Mouse (Mus musculus): ENCODE results near the gene Plcxd2.

Gene Plcxd2

GRCm38 (mm10) chr16:46010153-46010905 is at the start of gene Plcxd2:
Gene Plcxd2, minus strand, starts transcription at chr16:46010218.
- DNase-seq = peak; percentile 90

DNA sequence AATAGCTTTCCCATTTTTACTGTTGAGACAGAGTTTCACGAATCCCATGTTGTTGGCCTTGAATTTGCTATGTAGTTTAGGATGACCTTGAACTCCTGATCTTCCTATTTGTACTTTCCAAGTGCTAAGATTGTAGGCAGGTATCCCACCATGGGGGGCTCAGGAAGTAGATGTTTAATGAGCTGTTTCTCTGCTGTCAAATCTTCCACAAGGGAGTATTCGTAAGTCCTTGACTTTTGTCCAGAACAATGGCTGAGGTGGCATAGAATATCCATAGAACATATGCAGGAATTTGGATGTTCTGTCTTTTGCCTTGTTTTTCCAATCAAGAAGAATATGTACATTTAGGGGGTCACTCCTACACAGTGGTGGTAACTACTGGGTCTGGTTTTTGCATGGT is 36.9 kb upstream of the Plcxd2 start:
- no peak for DNase-seq

DNA sequence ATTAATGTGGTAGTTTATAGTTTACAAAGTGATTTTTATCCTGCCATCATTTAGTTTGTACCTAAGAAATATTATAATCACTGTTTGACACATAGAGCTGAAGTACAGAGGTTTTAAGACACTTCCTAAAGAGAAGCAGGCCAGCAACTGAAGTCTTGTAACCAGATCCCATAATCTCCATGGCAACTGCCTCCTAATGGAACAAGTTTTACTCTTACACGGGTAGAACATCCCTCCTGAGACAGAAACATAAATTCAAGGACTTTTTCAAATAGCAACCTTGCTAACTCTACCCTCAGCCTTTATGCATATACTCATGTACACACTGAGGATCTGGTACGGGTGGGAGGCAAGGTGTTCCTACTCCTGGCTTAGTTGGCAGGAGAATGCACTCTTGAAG is 26.2 kb upstream of the Plcxd2 start:
- no peak for DNase-seq

- no peak for DNase-seq
These were observed 23.9 kb upstream of the Plcxd2 start for GRCm38 (mm10) chr16:46033896-46034295.

DNA sequence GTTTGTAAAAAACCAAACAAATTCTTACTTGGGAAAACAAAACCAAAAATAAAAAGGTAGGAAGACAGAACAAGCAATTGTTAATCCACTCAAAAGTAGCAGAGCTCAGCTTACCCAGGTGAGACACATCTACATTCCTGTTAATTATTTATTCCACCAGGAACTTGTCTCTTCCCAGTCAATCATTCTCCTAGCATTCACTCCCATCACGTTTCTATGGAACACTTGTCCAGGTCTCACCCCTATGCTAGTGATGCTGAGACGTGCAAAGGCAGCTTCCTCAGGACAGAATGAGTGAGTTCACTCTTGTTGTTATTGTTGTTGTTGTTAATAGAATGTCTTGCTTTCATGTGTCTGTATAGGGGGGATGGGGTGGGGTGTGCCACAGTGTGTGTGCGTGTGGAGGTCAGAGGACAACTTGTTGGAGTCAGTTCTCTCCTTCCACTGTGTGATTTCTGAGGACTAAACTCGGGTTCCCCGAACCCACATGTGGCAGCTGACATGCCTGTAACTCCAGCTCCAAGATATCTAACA is 13.0 kb upstream of the Plcxd2 start:
- no peak for DNase-seq

DNA sequence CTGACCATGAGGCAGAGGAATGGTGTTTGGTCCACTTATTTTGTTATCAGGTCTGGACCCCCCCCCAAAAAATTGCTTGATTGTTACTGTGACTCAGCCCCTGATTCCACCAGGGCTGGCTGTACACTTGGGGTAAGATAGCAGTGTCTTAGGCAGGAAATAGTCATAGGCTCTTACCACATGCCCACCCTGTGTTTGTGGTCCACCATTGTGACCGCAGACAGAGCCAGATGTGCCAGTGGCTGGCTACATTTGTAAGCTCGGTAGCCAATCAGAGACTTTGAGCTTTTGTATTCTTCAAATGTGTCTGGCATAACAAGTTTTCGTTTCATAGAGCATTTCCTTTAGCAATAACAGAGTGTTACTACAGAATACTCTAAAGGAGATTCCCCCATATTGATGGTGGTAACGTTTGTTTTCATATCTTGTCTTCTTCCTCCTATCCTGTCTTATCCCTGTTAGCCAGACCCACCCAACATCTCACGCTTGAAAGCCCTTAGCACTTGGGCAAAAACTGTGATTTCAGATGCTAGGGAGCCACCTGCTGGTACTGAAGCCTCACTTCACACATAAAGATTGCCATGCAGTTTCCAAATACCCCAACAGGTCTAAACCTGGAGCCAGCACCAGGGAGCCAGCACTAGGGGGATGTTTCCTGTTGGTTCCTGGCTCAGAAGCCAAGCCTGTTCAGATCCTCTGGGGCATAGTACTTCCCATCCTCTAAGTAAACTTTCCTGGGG is 12.3 kb upstream of the Plcxd2 start:
- peak; percentile 13 for DNase-seq

DNA sequence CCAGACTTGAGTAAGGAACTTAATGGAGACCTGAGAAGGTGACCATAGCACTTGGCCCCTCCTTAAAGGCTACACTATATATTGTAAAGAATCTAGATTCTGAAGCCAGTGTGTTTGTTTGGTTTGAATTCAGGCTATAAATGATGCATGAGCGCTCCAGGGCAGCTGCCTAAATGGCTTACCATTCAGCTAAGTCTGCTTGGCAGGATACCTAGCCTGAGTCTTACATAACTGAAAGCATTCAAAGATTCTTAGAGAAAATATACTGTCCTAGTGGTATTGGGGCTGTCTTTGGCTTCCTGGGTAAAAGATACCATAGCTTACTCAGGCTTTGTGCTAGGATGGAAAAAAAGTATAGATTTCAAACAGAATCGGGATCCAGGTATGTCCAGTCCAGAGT is 11.3 kb upstream of the Plcxd2 start:
- DNase-seq = no peak

GRCm38 (mm10) chr16:46020396-46020795 is 10.4 kb upstream of the Plcxd2 start:
- DNase-seq = no peak

DNA sequence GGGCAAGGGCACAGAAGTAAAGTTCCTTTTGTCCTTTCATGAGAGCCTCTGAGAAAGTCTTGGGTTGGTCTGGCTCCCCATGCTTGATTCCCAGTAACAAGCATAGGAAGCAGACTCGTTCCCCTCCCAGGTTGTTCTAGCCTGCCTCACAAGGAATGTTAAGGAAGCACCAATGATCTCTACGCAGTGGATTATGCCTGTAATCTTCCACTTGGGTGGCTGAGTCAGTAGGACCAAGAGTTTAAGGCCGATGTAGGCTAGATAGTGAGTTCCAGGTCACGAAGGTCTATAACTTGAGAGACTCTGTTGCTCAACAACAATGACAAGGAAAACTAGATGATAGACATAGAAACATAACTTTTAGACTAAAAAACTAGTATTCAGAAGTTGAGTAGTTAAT is 9.8 kb upstream of the Plcxd2 start:
- DNase-seq = no peak

GRCm38 (mm10) chr16:46019359-46019758 is 9.3 kb upstream of the Plcxd2 start:
- DNase-seq = no peak

DNA sequence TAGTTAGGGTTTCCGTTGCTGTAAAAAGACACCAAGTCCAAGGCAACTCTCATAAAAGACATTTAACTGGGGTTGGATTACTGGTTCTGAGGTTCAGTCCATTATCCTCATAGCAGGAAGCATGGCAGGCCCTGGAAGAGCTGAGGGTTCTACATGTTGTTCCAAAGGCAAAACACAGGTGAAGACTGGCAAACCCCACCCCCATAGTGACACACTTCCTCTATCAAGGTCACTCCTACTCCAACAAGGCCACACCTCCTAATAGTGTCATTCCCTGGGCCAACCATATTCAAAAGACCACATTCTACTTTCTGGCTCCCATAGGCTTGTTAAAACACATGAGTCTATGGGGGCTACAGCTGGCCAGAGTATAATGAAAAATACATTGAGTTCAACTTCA is 1.7 kb upstream of the Plcxd2 start:
- no peak for DNase-seq

DNA sequence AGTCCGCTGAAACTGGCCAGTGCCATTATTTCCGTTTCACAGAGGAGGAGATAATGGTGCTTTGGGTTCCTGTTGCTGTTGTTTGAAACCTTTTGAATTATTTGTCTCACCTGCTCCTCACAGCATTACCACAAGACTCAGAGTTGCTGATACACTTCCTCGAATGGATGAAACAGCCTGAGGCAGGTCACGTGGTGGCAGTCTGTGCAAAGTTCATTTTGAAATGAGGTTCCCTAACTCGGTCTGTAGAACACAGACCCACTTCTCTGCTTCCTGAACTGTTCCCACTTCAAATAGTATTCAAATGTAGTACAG is 845 bp upstream of the Plcxd2 start:
- DNase-seq = peak; percentile 23

DNA sequence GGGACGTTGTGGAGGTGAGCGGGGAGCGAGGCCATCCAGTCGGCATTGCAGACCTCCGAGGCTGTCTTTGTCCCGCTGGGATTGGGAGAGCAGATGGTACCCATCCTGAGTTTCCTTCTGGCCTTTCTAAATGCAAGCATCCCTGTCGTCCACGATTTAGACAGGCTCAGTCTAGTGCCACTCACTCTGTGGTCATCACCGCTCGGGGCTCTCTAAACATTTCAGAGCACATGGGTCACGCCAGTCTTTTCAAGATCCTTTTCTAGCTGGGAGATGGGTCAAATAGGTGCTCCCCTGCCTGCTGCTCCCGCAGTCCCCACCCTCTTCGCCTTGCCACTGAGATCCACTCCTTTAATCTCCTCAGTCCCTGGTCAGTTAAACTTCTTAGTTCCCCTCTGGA is 301 bp downstream of the Plcxd2 start:
- DNase-seq = no peak

- no peak for DNase-seq
These were observed 1.3 kb downstream of the Plcxd2 start for GRCm38 (mm10) chr16:46008766-46009165.

- peak; percentile 7 for DNase-seq
These were observed 1.9 kb downstream of the Plcxd2 start for GRCm38 (mm10) chr16:46008036-46008605.

- no peak for DNase-seq
These were observed 3.8 kb downstream of the Plcxd2 start for GRCm38 (mm10) chr16:46006261-46006660.

- DNase-seq = no peak
These were observed 8.4 kb downstream of the Plcxd2 start for GRCm38 (mm10) chr16:46001550-46002166.

GRCm38 (mm10) chr16:46000976-46001375 is 9.0 kb downstream of the Plcxd2 start:
- DNase-seq = no peak

DNA sequence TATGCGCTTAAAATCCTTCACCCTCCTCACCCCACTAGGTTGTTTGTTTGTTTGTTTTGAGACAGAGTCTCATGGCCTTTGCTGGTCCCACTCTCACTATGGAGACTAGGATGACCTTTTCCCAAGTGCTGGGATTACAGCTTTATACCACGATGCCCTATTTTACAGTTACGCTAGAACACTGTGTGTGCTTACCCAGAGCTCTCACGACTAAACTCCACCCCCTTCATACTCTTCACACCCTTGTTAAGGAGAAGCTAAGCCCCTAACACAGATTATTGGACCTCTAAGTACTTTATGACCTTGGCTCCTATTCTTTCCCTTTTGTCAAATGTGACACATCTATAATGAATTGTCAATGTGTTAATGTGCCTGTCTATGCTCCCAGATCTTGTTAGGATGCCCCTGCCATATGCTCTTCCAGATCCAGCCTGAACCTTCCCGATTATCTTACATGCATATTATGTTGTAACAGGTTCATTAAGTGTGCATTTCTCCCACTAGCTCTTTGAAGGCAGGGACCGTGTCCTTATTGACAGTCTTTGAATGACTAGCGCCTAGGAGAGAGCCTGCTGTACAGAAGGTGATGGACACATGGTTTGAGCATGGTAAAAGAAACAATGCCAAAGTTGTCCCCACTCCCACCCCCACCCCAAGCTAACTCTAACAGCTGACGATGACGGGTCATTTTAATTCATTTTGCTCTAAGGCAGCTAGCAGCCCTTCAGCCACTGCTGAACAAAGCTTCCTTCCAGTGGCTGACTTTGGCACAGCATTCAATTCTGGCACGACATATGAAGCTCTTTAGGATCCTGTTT is 10.4 kb downstream of the Plcxd2 start:
- no peak for DNase-seq

DNA sequence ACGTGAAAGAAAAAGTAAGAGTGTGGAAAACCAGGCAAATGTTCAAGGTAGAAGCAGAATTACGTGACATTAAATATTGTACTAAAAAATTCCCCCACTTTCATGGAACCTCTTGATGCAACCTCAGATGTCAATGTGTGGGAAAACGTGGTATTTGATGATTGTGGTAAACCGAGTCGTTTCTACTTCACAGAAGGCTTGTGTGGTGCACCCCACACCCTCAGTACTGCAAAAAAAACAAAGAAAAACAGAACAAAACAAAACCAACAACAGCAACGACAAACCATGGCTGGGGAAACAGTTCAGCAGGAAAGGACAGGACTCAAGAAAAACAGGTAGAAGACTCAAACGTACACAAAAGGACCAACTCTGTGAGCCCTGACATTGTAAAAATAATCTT is 11.8 kb downstream of the Plcxd2 start:
- no peak for DNase-seq

DNA sequence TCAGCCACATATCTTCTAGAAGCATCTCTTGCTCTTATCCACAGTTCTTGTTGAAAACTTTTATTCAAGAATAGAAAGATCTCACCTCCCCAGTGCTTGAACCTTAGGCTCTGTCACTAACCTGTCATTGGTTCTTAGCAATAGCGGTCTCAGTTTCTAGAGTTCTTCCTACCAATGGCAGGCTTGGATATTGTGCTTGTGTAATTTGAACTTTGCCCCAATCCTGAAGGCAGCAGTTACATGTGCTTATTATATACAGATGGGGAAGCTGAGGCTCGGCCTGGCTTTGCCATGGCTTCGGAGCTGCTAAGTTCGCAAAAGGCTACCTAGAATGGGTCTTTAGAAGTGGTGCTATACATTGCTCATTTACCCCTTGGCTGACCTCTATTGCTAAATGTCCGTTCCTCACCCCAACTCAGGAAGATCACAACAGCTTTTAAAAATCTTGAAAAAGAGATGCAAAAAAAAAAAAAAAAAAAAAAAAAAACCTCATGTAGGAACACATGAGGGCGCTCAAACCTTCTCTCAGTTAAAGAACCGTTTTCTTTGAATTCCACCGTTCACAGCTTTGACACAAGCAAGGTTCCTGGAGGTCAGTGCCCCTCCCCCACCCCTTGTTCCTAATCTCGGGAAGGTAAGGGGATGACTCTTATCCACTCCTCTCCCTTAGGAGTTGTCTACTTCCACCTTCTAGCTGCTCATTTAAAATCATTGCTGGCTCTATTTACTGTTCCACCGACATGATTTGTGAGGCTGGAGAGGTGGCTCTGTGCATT is 18.9 kb downstream of the Plcxd2 start:
- DNase-seq = no peak

GRCm38 (mm10) chr16:45986236-45986635 is 23.8 kb downstream of the Plcxd2 start:
- DNase-seq = no peak
